Mouse (Mus musculus) G1E (cell line): ENCODE results near the gene Slc22a12. TPM values are rescaled to one million over a fixed set of nuclear protein-coding genes. Genes with fewer than 3 reads are reported as not detected.

Experiments
- ATAC-seq: 2 replicates; pipeline ENCODE4 v1.8.0; 2016; ENCODE audit warnings: mild to moderate bottlenecking; ENCODE audit not compliant: insufficient number of reproducible peaks, poor library complexity, low FRiP score, severe bottlenecking; ENCODE audit errors: extremely low read depth
- DNase-seq: peaks from one replicate; pipeline ENCODE4 v3.0.0; 2012; ENCODE audit warnings: low spot score
- H3K27me3 ChIP-seq: 2 replicates; pipeline ENCODE4 v1.6.1; 2012; ENCODE audit warnings: mild to moderate bottlenecking, low read length, inconsistent platforms; ENCODE audit not compliant: insufficient read depth
- H3K36me3 ChIP-seq: replicated peaks from 2 replicates; pipeline ENCODE3; 2012; ENCODE audit warnings: mild to moderate bottlenecking, inconsistent platforms
- H3K4me1 ChIP-seq: 2 replicates; pipeline ENCODE4 v1.6.1; 2012; ENCODE audit warnings: low read depth, low read length, inconsistent platforms, mixed read lengths; ENCODE audit not compliant: insufficient read depth
- H3K4me3 ChIP-seq: 2 replicates; pipeline ENCODE4 v1.5.1; 2012; ENCODE audit warnings: low read depth, mild to moderate bottlenecking, inconsistent platforms, low read length, moderate library complexity, mixed read lengths
- H3K9me3 ChIP-seq: replicated peaks from 2 replicates; pipeline ENCODE4 v1.6.1; 2012; ENCODE audit warnings: inconsistent platforms
- CTCF ChIP-seq: IDR thresholded peaks from 2 replicates; pipeline ENCODE4 v1.5.1; 2012; ENCODE audit warnings: low read depth, low read length, inconsistent platforms, mixed read lengths
- GATA1 ChIP-seq: IDR thresholded peaks from 2 replicates; pipeline ENCODE4 v1.6.1; 2012; ENCODE audit warnings: borderline replicate concordance, low read length, inconsistent platforms, mixed read lengths
- GATA2 ChIP-seq: IDR thresholded peaks from 2 replicates; pipeline ENCODE4 v1.6.1; 2012; ENCODE audit warnings: low read depth, low read length, inconsistent platforms, borderline replicate concordance
- POLR2AphosphoS5 ChIP-seq: IDR thresholded peaks from 2 replicates; pipeline ENCODE4 v1.6.1; 2012; ENCODE audit warnings: low read depth, low read length, inconsistent platforms; ENCODE audit not compliant: insufficient replicate concordance
- TAL1 ChIP-seq: conservative IDR thresholded peaks from 2 replicates; pipeline ENCODE4 v1.6.1; 2012; ENCODE audit warnings: low read depth, low read length, inconsistent platforms, mixed read lengths
- polyA plus RNA-seq: library from polyadenylated mRNA; stranded (reverse); fragments of >175 nt; gene quantifications from 2 replicates; pipeline ENCODE4 v1.2.3, GENCODE M21; 2012
- total RNA-seq, 2 experiments: library from RNA; stranded (forward) in 1 of 2; stranded (reverse) in 1 of 2; fragments of 200-1000 nt in 1 of 2; fragments of >200 nt in 1 of 2; fragmentation: Nextera tagmentation in 1 of 2; gene quantifications; 2 replicates each; pipeline ENCODE4 v1.2.3; 2014 to 2017

Slc22a12 gene
- total and polyA plus RNA-seq, 3 experiments: not detected

DNA sequence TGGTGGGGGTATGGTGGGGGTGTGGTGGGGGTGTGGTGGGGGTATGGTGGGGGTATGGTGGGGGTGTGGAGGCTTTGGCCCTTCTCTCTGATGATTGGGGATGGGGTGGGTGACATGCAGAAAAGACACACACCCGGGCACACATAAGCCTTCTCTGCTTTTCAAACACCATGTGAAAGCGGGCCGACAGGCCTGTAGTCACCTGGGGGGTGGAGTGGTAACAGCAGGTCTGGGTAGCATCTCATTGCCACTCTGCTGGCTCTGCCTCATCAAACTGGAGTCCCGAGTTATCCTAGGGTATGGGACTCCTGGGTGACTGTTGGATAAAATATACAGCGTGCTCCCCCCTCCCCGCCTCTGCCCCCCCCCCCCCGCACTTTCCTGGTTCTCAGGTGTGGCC, 48.8 kb downstream of the Slc22a12 start:
- H3K27me3 ChIP-seq: peaks cover 14% of the 10 kb centered on the region; the same call in 1 of the 2 replicates

DNA sequence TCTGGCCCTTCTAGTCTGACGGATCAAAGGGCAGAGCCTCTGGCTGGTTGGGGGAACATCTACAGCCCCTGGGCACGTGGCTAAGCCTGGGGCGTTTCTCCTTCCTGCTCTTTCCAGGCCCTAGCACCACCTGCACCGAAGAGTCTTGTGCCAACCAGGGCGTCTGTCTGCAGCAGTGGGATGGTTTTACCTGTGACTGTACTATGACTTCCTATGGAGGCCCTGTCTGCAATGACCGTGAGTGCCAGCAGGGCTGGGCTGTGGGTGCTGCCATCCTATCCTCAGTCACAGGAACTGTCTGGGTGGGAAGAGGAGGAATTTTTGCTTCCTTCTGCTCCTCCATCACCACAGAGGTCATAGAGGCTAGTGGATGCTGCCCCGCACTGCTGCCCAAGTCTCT, 49.6 kb downstream of the Slc22a12 start:
- TF ChIP-seq CTCF (no peak), GATA2 (no peak), GATA1 (no peak), POLR2AphosphoS5 (no peak), TAL1 (no peak)
- Histone ChIP-seq H3K36me3 (no peaks in the 10 kb centered on the region), H3K27me3 (peaks cover 14% of the 10 kb centered on the region; the same call in 1 of the 2 replicates), H3K4me3 (no peak overlapping the region), H3K9me3 (no peaks in the 10 kb centered on the region), H3K4me1 (no peaks in the 10 kb centered on the region)
- no peak for ATAC-seq
- no peak for DNase-seq

More for the DNA sequence above, 48.8 kb downstream of the Slc22a12 start:
- Histone ChIP-seq H3K9me3 (no peaks in the 10 kb centered on the region), H3K4me1 (no peaks in the 10 kb centered on the region), H3K36me3 (no peaks in the 10 kb centered on the region), H3K4me3 (no peak overlapping the region)
- no peak for TF ChIP-seq POLR2AphosphoS5
- TF ChIP-seq TAL1: no peak
- no peak for TF ChIP-seq GATA2
- TF ChIP-seq CTCF: no peak
- no peak for TF ChIP-seq GATA1
- DNase-seq (no peak), ATAC-seq (no peak)

DNA sequence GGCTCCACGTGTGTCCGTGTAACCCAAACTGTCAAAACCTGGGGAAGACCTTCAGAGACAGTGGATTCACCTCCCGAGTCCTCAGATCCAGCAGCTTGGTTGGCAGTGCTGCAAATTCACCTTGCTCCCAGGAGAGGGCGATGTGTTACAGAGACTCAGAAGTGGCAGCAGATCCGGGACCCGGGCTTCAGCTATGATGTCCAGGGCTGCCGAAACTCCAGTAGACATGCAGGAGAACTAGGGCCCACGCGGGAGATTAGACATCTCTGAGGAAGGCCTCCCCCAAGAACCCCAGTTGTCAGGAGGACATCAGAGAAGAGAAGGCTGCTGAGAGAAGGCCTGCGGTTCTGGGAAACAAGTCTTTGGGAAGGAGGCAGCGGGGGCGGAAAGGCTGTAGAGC, 50.7 kb downstream of the Slc22a12 start:
- H3K9me3 ChIP-seq: no peaks in the 10 kb centered on the region
- H3K4me3 ChIP-seq: no peak overlapping the region
- no peak for DNase-seq
- no peaks in the 10 kb centered on the region for H3K4me1 ChIP-seq
- no peak for ATAC-seq
- H3K27me3 ChIP-seq: peaks cover 16% of the 10 kb centered on the region; the same call in 1 of the 2 replicates
- H3K36me3 ChIP-seq: no peaks in the 10 kb centered on the region
- TF ChIP-seq CTCF: no peak
- TF ChIP-seq GATA1: no peak

DNA sequence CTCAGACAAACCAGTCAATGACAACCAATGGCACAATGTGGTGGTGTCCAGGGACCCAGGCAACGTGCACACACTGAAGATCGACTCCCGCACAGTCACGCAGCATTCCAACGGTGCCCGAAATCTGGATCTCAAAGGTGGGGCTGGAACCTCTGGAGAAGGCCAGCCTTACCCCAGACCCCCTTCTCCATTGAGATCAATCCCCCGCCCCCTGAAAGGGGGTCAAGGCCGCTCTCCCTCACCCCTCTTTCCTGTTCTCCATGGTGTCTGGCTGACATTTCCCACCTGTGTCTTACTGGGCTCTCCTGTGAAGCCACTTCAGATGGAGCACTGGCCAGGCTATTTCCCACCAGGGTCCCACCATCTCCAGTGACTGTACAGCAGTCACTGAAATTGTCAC, 51.3 kb downstream of the Slc22a12 start:
- Histone ChIP-seq H3K27me3 (peaks cover 16% of the 10 kb centered on the region; the same call in 1 of the 2 replicates), H3K9me3 (no peaks in the 10 kb centered on the region), H3K4me3 (no peak overlapping the region), H3K36me3 (no peaks in the 10 kb centered on the region), H3K4me1 (no peaks in the 10 kb centered on the region)
- ATAC-seq: no peak
- no peak for DNase-seq
- no peak for TF ChIP-seq GATA1
- no peak for TF ChIP-seq POLR2AphosphoS5
- TF ChIP-seq CTCF: no peak
- no peak for TF ChIP-seq GATA2

DNA sequence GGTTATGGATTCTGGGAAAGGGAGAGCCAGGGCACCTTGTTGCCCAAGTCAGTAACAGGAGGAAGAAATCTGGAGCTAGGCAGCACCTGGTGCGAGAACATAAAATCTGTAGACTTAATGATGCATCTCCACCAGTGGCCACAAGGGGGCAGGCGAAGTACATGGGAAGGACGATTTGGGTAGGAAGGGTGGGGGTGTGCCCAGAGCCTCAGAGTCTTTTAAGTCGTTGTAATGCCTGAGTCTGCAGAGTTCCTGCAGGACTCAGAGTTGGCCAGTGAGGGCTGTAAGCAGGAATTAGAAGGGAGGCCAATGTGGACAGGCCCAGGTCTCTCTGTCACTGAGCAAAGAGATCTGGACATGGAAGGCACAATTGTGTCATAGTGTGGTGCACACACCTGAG, 53.8 kb downstream of the Slc22a12 start:
- Histone ChIP-seq H3K4me3 (no peak overlapping the region), H3K27me3 (peaks cover 25% of the 10 kb centered on the region; the same call in 1 of the 2 replicates), H3K9me3 (no peaks in the 10 kb centered on the region), H3K36me3 (no peaks in the 10 kb centered on the region), H3K4me1 (no peaks in the 10 kb centered on the region)
- ATAC-seq (no peak; the same call in 1 of the 2 replicates), DNase-seq (peak; percentile 76)
- TF ChIP-seq CTCF (peak; percentile 88), TAL1 (no peak), GATA2 (no peak)

Other genes with a start within 250 kb of the Slc22a12 start
- 5.0 and 7.6 TPM in 2 replicates for gene Cdc42bpg, start 236.6 kb downstream of the Slc22a12 start, total RNA-seq (2014; fragmentation: Nextera tagmentation)
- 2.0 and 2.4 TPM in 2 replicates for gene Cdc42bpg, start 236.6 kb downstream of the Slc22a12 start, total RNA-seq (2017)
- gene Cdc42bpg, start 236.6 kb downstream of the Slc22a12 start, polyA plus RNA-seq: 14.1 and 15.4 TPM in 2 replicates
- 51.0 and 53.9 TPM in 2 replicates for gene Men1, start 208.1 kb downstream of the Slc22a12 start, total RNA-seq (2014; fragmentation: Nextera tagmentation)
- gene Men1, start 208.1 kb downstream of the Slc22a12 start, total RNA-seq (2017): 28.8 and 30.9 TPM in 2 replicates
- gene Men1, start 208.1 kb downstream of the Slc22a12 start, polyA plus RNA-seq: 146 and 213 TPM in 2 replicates
- gene Map4k2, start 201.9 kb downstream of the Slc22a12 start, total RNA-seq (2014; fragmentation: Nextera tagmentation): 13.3 and 13.4 TPM in 2 replicates
- gene Map4k2, start 201.9 kb downstream of the Slc22a12 start, total RNA-seq (2017): 13.2 and 19.4 TPM in 2 replicates
- gene Map4k2, start 201.9 kb downstream of the Slc22a12 start, polyA plus RNA-seq: 19.3 and 26.6 TPM in 2 replicates
- 511 and 574 TPM in 2 replicates for gene Sf1, start 179.3 kb downstream of the Slc22a12 start, total RNA-seq (2014; fragmentation: Nextera tagmentation)
- gene Sf1, start 179.3 kb downstream of the Slc22a12 start, total RNA-seq (2017): 96.0 and 104 TPM in 2 replicates
- 1,720 and 2,369 TPM in 2 replicates for gene Sf1, start 179.3 kb downstream of the Slc22a12 start, polyA plus RNA-seq
- gene Pygm, start 158.6 kb downstream of the Slc22a12 start, total RNA-seq (2014; fragmentation: Nextera tagmentation): 7.1 TPM in 1 of 2 replicates, not detected in the other
- gene Pygm, start 158.6 kb downstream of the Slc22a12 start, total RNA-seq (2017): 0.41 and 0.87 TPM in 2 replicates
- gene Pygm, start 158.6 kb downstream of the Slc22a12 start, polyA plus RNA-seq: 0.13 and 0.14 TPM in 2 replicates
- gene Rasgrp2, start 143.7 kb downstream of the Slc22a12 start, total RNA-seq (2014; fragmentation: Nextera tagmentation): not detected in 2 replicates
- gene Rasgrp2, start 143.7 kb downstream of the Slc22a12 start, total RNA-seq (2017): 1.5 and 3.7 TPM in 2 replicates
- gene Rasgrp2, start 143.7 kb downstream of the Slc22a12 start, polyA plus RNA-seq: 2.3 and 3.5 TPM in 2 replicates
- gene Nrxn2, start 124.3 kb downstream of the Slc22a12 start, total RNA-seq (2014; fragmentation: Nextera tagmentation): not detected in 2 replicates
- 0.16 and 0.23 TPM in 2 replicates for gene Nrxn2, start 124.3 kb downstream of the Slc22a12 start, total RNA-seq (2017)
- gene Nrxn2, start 124.3 kb downstream of the Slc22a12 start, polyA plus RNA-seq: 0.03 and 0.23 TPM in 2 replicates